Mouse (Mus musculus) mesoderm, embryonic 11.5 days (tissue): ENCODE measurements at regions not wholly inside any gene's neighbourhood (a gene's known extent, or its start where the extent isn't known, plus 50 kb on each side); places are given as distances from the start of the nearest gene placed in this dataset.
"Not testable (repeated sequence)": the region's sequence is repeated elsewhere in the genome, so short reads cannot be mapped to it uniquely, and the experiment has no call there.

Experiments
- DNase-seq: peaks from one replicate; pipeline ENCODE4 v3.0.0-alpha.2; 2012; ENCODE audit warnings: low read depth, low spot score

DNA sequence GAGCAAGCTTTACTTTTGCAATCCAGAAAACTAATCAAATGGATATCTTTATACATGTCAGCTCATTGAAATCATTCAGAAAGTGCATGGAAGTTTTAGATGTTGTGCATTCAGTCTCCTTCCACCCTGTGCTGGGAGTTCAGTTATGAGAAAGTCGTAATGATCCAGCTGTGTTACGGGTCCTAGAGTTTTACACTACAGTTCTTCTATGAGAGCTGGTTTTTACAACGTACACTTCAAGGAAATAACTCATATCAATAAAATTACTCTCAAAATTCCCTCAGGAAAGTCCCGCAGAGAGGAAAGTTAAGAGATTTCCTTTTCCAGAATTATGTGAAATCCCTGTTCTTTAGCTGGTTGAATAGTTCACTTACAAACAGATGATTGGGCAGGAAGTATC is 418.1 kb upstream of the Slc10a2 start:
- DNase-seq = no peak

DNA sequence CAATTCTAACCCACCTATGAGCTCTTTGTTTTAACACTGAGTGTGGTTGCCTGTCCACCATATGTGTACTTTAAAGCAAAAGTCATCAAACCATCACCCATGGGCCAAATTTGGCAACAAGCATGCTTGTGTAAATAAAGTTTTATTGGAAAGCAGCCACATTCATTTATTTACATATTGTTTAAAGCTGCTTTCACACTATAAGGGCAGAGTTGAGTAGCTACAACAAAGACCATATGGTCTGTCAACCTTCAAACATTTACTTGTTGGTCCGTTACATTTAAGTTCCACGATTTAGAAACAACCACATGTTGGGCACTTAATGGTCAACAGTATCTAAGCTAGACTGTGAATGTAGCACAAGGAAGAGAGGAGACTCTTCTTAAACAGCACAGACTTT is 390.7 kb upstream of the Slc10a2 start:
- DNase-seq = no peak

DNA sequence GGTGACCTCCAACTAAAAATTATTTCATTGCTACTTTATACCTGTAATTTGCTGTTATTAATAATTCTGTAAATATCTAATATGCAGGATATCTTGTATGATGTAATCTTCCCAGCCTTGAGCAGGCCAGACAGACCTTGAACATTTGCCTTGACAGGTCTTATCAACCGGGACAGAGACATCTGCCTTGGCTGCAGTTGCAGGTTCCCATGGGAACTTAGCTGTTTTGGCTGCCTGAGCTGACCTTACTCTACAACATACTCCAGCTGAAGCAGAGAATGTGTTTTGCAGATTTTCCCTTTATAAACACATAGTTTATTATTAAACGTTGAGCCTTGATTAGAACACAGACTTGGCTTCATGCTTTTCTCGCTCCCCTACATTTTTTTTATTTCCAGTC is 385.3 kb upstream of the Slc10a2 start:
- DNase-seq = no peak

DNA sequence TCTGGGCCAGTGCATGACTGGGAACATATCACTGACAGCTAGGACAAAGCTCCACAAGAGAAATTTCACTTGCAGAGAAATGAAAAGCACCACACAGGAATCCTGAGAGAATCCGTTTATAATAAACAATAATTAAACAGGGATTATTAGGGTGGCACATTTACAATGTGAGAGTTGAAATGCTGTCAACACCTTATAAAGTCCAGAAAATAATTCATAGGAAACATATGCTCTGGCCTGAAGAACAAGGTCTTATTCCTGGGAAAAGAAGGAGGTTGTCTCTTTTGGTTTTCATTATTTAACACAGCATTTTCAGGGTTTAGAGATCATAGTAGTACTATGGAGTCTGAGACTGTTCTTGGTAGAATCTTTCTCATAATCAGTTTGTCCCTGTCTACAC is 377.8 kb upstream of the Slc10a2 start:
- no peak for DNase-seq

DNA sequence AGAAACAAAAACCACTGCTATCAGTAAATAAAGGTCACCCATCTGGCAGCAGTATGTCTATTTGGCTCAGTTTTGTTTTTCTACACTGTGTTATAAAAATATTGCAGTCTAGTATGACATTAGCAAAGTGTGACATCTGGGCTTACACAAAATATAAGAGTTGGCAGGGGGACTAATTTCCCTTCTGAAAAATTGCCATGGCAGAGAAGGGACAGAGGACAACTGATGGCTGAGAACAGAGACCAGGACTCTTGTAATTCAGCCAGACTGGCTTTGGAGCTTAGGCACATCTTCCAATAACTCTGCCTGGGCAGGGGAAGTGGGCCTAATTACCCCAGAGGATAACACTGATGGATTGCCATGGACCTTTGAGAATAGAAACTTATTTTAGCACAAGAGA is 367.8 kb upstream of the Slc10a2 start:
- no peak for DNase-seq

DNA sequence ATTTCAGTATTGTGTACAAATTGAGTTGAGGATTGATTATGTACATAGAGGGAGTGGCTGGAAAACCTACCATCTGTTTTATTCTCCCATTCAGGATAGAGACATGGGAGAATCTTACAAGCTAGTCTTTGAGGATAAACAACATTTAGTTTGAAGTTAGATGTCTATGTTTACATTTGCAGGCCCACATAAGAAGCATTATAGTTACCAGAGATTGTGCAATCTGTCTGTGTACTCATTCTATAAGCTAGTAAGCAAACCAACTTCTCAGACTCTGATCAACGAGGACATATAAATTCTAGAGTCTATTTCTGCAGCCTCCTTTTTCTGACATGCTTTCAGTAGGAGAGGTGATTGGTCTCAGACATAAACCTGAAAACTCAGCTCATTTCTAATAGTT is 367.4 kb upstream of the Slc10a2 start:
- DNase-seq = no peak

DNA sequence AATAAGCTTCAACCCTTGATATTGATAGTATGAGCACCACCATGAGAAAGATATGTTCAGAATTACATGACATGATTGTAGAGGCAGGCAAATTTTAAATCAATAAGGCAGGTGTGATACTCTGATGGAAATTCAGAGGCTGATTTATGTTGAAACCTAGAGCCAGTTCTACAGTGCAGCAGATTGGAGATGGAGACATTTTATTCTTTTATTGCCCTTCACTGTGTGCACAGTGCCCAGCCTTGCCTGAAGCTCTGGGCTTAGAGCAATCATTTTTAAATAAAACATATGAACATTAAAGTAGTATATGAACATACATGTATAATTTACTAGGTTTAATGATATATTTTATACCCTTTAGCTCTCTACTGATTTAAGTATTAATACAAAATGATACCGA is 352.5 kb upstream of the Slc10a2 start:
- no peak for DNase-seq

DNA sequence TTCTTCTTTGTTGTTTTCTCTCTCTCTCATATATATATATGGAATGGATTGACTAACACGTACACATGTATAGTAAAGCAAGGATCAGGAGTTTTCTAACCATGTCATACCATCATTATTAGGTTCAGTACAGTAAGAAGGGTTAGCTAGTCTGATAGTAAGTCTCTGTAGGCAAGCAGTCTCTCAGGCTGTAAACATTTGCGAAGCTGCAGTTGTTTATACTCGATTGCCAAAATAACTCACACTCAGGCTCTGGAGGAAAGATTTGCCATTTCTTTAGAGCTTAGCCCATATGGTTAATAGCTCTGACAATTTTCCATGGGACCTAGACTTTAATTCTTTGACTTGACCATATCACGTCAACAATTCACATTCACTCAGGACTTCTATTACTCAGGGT is 348.3 kb upstream of the Slc10a2 start:
- no peak for DNase-seq

DNA sequence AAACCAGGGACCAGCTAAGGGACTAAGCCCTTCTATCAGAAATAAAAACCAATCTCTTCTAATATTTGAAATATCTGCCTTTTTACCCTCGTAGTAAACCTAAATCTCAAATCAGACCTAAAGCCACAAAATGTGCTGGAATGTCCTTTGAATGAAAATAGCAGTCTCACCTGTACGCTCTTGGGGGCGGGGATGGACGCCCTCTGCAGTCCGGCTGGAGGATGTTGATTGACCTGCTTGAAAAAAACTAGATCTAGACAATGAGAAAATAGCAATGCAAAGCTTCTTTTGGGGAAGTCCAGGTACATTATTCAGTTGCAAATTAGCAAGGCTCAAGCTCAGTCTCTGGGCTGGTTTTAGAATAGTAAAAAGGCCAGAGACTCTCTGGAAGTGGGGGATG is 337.1 kb upstream of the Slc10a2 start:
- not testable (repeated sequence) for DNase-seq

DNA sequence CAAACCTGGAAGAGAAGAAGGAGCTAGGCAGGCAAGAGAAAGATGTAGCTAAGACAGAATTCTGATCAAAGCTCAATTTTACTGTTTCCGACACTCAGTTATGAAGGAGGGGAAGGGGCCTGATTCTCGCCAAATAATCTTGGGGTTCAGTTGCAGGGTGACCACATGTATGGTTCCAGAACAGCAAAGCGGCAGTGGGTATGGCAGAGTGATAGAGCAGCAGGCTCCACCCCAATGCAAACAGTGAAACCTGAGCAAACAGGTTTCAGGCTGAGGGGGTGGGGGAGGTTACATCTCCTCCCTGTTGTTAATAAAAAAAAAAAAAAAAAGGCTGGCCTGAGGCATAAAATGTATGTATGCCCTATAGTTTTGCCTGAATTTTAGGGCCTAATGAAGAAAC is 335.3 kb upstream of the Slc10a2 start:
- DNase-seq = not testable (repeated sequence)

DNA sequence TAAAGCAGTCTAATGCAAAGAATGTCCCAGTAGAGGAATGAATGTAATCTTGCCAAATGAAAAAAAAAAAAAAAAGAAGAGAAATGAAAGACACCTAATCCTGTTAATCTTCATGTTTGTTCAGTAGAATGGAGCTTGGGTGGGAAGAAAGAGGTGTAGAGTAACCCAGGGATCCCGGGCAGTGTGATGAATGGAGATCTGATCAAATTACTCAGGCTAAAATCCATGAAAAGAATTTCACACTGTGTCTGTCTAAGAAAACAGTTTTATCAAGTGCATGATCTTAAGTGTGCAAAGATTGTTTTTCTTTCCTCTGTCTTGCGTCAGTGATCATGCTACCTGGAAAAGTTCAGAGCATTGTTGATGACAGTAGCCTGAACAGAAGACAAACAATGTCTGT is 333.9 kb upstream of the Slc10a2 start:
- DNase-seq = no peak

DNA sequence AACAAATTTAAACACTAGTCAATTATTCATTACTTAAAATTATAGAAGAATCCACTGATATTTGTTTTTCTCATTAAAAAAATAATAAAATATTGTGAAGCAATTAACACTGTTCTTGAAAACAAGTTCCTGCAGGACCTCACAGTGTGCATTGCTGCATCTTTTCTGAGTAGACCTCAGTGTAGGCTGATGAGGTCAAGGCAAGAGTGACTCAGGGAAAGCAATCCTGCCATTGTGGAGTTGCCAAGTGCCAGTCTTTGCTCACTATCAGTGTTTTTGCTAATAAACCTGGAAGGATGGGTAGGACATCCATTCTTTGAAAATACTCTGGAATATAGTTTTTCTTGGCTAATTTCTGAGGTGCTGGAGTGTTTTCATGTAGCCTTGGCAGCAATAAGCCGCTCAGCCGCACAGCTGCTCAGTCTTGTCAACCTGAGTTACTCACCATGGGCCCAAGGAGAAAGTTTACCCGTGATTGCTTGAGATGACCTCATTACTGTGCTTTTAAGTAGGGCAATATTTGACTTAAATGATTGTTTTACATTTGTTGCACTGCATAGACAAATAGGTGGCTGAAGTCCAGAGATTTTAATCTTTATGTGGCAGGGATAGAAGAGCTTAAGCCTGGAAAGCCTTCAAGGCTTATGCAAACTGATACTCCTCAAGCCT is 323.3 kb upstream of the Slc10a2 start:
- DNase-seq = no peak

DNA sequence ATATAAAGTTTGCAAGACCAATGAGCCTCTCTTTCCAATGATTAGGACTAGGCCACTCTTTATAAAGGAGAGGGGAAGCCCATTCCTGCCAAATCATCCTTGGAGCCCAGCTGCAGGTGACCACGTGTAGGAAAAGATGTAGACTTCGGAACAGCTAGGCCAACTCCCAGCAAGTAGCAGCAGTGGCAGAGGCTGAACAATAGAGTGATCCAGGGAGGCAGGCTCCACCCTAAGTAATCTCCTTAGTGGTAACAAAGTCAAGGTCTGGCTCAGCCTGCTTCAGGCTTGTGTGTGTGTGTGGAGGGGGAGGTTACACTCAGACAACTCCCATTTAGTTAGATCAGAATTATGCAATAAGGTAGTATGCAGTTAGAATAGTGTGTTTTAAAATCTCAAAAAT is 311.7 kb upstream of the Slc10a2 start:
- DNase-seq = not testable (repeated sequence)

DNA sequence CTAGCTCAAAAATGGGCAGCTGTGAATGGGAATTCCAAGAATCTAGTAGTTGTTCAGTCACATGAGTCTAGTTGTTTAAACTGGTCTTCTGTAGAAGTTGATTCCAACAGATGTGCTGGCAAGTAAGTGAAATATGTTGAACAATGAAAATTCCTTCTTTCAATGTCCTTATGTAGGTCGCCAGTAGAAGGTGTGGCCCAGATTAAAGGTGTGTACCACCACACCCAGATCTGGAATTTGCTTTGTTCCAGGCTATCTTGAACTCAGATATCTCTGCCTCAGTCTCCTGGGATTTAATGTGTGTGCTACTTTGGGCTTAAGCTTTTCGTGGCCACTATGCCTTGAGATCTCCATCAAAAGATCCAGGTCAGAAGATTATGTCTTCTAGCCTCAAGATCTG is 279.7 kb upstream of the Slc10a2 start:
- DNase-seq = no peak

DNA sequence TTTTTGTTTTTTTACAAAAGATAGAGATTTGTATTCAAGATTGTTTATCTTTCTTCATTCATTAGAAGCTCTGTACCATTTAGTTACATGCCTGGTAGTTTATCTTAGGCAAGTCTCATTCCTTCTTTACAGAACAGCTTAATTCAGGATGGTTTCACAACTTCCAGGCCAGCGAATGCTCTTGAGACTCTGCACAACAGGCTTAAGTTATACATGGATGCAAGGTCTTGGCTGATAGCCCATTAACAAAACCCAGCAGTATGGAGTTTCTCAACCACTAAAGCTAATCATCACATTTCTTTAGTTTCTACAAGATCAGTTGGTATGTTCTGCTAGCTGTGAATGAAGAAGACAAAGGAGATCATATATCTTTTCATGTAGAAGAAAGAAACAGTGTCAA is 272.9 kb upstream of the Slc10a2 start:
- no peak for DNase-seq

DNA sequence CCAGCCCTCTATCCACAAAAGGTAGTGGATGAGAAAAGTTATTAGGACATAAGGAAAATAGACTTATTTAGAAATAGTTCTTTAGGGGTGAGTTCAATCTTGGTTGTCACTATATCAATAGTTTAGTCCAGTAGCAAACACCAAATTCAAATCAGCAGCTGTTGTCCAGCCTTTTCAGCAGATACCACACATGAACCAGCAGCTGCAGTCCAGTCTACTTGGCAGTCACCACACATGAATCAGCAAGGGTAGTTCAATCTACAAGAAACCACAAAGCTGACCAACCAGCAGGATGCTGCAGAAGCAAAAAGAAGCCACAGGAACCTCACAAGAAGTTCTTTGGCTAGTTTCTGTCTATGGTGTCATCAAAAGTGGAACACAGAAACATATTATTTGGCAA is 234.8 kb upstream of the Slc10a2 start:
- no peak for DNase-seq

DNA sequence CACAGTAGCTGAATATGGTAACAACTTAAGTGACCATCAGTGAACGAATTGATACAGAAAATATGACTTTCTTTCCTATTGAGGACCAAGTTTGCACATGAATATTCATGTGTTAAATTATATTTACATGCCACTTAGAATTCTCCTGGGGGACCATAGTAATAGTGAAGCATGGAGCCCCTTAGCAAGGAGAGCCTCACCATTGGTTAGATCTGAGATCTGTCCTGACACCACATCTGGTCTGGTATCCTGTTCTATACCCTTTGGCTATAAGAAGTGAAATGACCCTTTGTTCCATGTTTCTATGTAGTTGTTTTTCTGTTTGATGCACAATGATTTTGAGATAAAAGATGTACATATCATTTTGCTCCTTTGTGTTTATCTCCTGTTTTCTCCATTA is 209.4 kb upstream of the Slc10a2 start:
- DNase-seq = no peak

DNA sequence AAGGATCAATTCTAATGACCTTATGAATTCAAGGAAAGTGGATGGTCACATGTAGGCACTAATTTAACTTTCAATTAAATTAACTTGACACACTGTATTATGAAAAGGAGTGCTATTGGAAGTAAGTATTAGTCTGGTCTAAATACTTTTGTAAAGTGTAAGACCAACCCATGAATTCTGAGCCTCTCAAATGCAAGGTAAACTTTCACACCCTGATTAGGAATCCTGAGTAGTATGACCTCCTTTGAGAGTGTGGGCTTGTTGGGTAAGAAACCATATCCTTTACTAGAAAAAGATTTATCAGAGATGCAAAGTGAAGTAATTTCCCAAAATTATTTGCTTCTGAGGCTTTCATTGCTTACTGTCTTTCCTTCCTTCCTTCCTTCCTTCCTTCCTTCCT is 194.8 kb upstream of the Slc10a2 start:
- no peak for DNase-seq

DNA sequence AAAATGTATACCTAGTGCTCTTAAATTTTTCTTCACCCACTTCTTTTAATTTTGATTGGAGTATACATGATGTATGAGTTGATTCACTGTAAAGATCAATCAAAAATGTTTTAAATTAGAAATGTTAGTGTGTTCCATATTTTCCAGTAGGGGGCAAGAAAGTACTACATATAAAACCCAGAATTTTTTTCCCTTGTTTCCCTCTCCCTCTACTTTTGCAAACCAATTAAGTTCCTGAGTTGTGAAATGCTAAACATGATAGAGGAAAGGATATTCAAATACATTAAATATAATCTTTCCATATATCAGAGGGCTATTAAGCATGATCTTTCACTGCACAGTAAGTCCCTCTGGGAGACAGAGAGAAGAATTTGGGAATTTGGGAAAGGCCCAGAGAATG is 192.0 kb upstream of the Slc10a2 start:
- DNase-seq = no peak

DNA sequence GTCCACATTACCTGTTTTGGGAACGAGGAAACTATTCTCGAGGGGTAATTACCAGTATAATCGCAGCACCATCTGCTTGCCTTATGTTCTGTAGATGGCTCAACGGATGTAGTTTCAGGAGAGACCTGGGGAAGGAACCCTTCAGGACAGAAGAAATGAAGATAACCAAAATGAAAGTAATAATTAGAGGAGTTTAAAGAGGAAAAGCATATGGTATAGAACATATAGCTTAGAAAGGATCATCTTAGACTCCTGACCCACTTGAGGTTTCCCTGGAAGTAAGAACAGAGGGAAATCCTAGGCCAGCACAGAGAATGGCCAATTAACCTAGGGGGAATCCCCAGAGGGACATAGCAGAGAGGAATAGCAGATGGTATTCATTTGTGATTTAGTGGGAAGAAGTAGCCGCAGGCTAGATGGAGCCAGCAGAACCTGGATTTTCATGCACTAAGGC is 180.6 kb upstream of the Slc10a2 start:
- DNase-seq = peak; percentile 70

DNA sequence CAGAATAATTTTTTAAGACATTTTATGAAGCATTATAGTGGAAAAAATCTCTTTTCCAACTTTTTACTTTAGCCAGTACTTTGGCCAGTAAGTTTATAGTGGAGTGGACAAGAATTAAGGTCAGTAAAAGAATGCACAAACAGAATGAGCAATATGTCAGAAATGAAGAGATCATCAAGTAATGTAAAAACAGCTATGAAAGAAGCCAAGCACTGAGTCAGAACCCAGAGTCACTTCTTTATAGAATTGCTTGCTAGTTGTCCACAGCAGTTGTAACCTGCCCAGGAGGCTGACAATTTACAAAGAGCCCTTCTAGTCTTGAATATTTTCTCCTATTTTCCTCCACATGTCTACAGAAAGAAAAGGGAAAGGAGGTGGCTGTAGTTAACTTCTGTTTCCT is 178.6 kb upstream of the Slc10a2 start:
- no peak for DNase-seq

DNA sequence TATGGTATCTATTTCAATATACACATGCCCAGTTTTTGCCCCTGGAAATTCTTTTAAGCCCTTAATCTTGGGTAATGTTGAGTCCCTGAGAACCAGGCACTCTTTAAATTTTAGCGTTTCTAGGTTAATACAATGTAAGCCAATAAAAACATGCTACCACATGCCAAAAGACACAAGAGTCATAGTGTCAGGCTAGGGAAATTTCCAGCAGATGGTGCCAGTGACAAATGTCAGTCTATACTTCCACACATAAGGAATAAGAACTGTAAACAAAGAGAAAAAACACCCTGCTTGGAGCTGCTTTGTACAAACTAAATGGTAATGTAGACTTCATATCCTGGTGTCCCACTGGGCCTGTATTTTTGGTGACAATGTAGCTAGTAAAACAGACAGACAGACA is 157.2 kb upstream of the Slc10a2 start:
- DNase-seq = no peak

DNA sequence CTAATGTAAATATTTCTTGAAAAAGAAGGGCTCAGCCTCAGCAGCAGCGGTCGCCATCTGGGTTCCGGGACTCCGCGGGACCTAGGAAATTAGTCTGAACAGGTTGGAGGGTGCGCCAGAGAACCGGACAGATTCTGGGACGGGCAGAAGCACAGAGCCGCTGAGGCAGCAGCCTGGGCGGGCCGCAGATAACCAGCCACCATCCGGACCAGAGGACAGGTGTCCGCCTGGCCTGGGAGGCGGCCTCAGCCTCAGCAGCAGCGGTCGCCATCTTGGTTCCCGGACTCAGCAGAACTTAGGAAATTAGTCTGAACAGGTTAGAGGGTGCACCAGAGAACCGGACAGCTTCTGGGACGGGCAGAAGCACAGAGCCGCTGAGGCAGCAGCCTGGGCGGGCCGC is 136.7 kb upstream of the Slc10a2 start:
- not testable (repeated sequence) for DNase-seq
